20 mouse cellular contexts compared by ENCODE assay signal in the genomic region with DNA sequence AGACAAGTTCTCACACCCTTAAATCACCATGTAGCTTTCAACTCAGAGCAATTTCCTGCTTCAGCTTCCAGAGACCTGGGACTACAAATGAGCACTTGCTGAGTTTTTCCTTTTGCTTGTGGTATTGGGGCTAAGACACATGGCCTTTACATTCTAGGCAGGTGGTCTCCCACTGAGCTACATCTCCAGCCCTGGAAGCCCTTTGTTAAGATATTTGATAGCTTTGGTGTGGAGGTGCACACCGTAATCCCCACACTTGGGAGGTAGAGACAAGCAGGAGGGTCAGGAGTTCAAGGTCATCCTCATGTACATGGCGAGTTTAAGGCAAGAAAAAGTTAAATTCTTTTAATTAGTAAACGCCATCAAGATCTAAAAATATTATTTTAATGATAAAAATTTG. TPM values are rescaled to one million over a fixed set of nuclear protein-coding genes. Genes with fewer than 3 reads are reported as not detected.
DNase-seq lines count a peak whose midpoint lies in the region; TF ChIP-seq lines count a peak whose summit lies in the region.
"Had no signal": no experiment of that assay in that cellular context is flagged by ENCODE, and none has a peak within 500 bp of the region (broad histone marks: within the 10 kb centered on the region; RNA-seq: fewer than 3 reads in every experiment).

No protein-coding gene starts in this region.

- DNase-seq in testis, postnatal 14 days (ENCODE audit: low spot score) = no peak
- DNase-seq in ES-CJ7 (ENCODE audit: low read depth, low spot score) = peak; percentile 89
- DNase-seq in layer of hippocampus, adult 9-11 months = no peak
- no peak for DNase-seq in left cerebral cortex, postnatal 36 days (ENCODE audit: low spot score in 2 of 2)
- DNase-seq: adrenal gland, adult 2 months; adrenal gland, postnatal 14 days; cerebellum, adult 11-12 months; cerebellum, adult 8-10 months; cerebellum, postnatal 10 days; cerebellum, postnatal 36 days; embryo, embryonic 11 days; gastrocnemius, postnatal 25 days; heart, adult 18-20 months; kidney, adult 11 months had no signal

- intact Hi-C loops in left cerebral cortex, postnatal 36 days (cut with DNase I) = no loop called here

- H3K27ac ChIP-seq in testis, adult 2 months (ENCODE audit: control insufficient read depth, insufficient read depth, low read depth, low read length) = 0 out of 2 replicates have a peak overlapping the region, but pooled peaks have one; percentile 33
- H3K27ac ChIP-seq in brown adipose tissue, adult 24 weeks (replicated peaks; ENCODE audit: low read depth, low read length) = 0 out of 2 replicates have a peak overlapping the region, but pooled peaks have one; percentile 13
- H3K27ac ChIP-seq: forebrain, embryonic 10.5 days; forebrain, embryonic 13.5 days; hindbrain, embryonic 15.5 days had no signal

- TF ChIP-seq POLR2A in testis, adult 2 months (IDR thresholded peaks at IDR 0.05; ENCODE audit: control insufficient read depth, low read depth, low read length) = no peak

- peaks cover 12% of the 10 kb centered on the region for H3K4me1 ChIP-seq in testis, adult 2 months (ENCODE audit: control insufficient read depth, insufficient read depth, low read length)
- peaks cover 20% of the 10 kb centered on the region for H3K4me1 ChIP-seq in brown adipose tissue, adult 24 weeks (ENCODE audit: control insufficient read depth, insufficient read depth, insufficient read length, low read length)

- H3K36me3 ChIP-seq in testis, adult 2 months (ENCODE audit: control insufficient read depth, insufficient read depth, low read length) = no peaks in the 10 kb centered on the region

- H3K27me3 ChIP-seq in testis, adult 2 months (ENCODE audit: control insufficient read depth, insufficient read depth, low read length) = no peaks in the 10 kb centered on the region
- H3K27me3 ChIP-seq: forebrain, embryonic 13.5 days; hindbrain, embryonic 12.5 days; hindbrain, embryonic 15.5 days had no signal

- H3K4me3 ChIP-seq in testis, adult 2 months (ENCODE audit: control insufficient read depth, low read depth, low read length) = no peak overlapping the region
- H3K4me3 ChIP-seq in brown adipose tissue, adult 24 weeks (ENCODE audit: insufficient read depth, low read depth, low read length) = no peak overlapping the region
- H3K4me3 ChIP-seq: forebrain, embryonic 10.5 days; forebrain, embryonic 13.5 days; hindbrain, embryonic 12.5 days; hindbrain, embryonic 15.5 days had no signal

- TF ChIP-seq CTCF in testis, adult 2 months (IDR thresholded peaks at IDR 0.05; ENCODE audit: control insufficient read depth, insufficient read depth, insufficient replicate concordance, low read depth, low read length) = no peak

RNA-seq across cellular contexts. Expression of gene Oaz2, which starts 14.4 kb away (rescaled TPM):
- polyA plus RNA-seq in testis, adult 2 months (2012; rRNA removed) = 147 and 148 TPM in 2 replicates
- polyA plus RNA-seq in brown adipose tissue, adult 24 weeks (2012; ENCODE audit: insufficient read depth, insufficient read length, missing spikeins) = 52.7 and 66.3 TPM in 2 replicates
- 100 to 1,000 TPM; 228 to 236 TPM for total RNA-seq in left cerebral cortex, postnatal 36 days (2021)

RNA-seq across cellular contexts. Expression of gene Rbpms2, which starts 52.7 kb away (rescaled TPM):
- 11.5 and 14.1 TPM in 2 replicates for polyA plus RNA-seq in testis, adult 2 months (2012; rRNA removed)
- 72.4 and 81.8 TPM in 2 replicates for polyA plus RNA-seq in brown adipose tissue, adult 24 weeks (2012; ENCODE audit: insufficient read depth, insufficient read length, missing spikeins)
- 1 to 10 TPM; 1.8 to 2.9 TPM for total RNA-seq in left cerebral cortex, postnatal 36 days (2021)
